Mouse (Mus musculus) neutrophil, adult 83 days (primary cell): ENCODE measurements around the gene Col8a2. TPM values are rescaled to one million over a fixed set of nuclear protein-coding genes. Genes with fewer than 3 reads are reported as not detected.

Experiments
- total RNA-seq, 2 experiments: library from RNA; stranded (reverse); gene quantifications; one replicate each; pipeline ENCODE4 v1.2.4; 2023

The Col8a2 gene
- not detected for total RNA-seq

GRCm38 (mm10) chr4:126286492-126286891, at the start of gene Col8a2:
TSS of gene Col8a2 (plus strand) at chr4:126286793.

GRCm38 (mm10) chr4:126256131-126256791, 30.3 kb upstream of the Col8a2 start, which contains the start of gene Map7d1:
TSS of gene Map7d1 (minus strand) at chr4:126256343.

GRCm38 (mm10) chr4:126262119-126262807, 24.3 kb upstream of the Col8a2 start, which contains the start of gene Trappc3:
TSS of gene Trappc3 (plus strand) at chr4:126262325.

GRCm38 (mm10) chr4:126321111-126321853, 34.7 kb downstream of the Col8a2 start, which contains the start of gene Adprhl2:
TSS of gene Adprhl2 (minus strand) at chr4:126321703.

GRCm38 (mm10) chr4:126325281-126325861, 38.8 kb downstream of the Col8a2 start, which contains the start of gene Tekt2:
TSS of gene Tekt2 (minus strand) at chr4:126325688.

Other genes with a start within 250 kb of the Col8a2 start
- 10 to 100 TPM; 41.7 to 42.0 TPM for gene Mrps15, start 239.9 kb upstream of the Col8a2 start, total RNA-seq
- 10 to 100 TPM in 1 of 2 experiments, 1 to 10 TPM in 1; 7.3 to 11.1 TPM for gene Oscp1, start 228.2 kb upstream of the Col8a2 start, total RNA-seq
- gene Lsm10, start 190.2 kb upstream of the Col8a2 start, total RNA-seq, result 10 to 100 TPM; 30.0 TPM
- gene Stk40, start 182.8 kb upstream of the Col8a2 start, total RNA-seq, result 10 to 100 TPM; 59.0 to 63.9 TPM
- 1 to 10 TPM; 1.5 to 2.8 TPM for gene Eva1b, start 139.0 kb upstream of the Col8a2 start, total RNA-seq
- gene Sh3d21, start 123.3 kb upstream of the Col8a2 start, total RNA-seq, result under 1 TPM; 0.20 to 0.46 TPM
- 100 to 1,000 TPM; 223 to 234 TPM for gene Thrap3, start 84.0 kb upstream of the Col8a2 start, total RNA-seq
- gene Map7d1, start 30.4 kb upstream of the Col8a2 start, total RNA-seq, result 100 to 1,000 TPM in 1 of 2 experiments, 10 to 100 TPM in 1; 93.0 to 105 TPM
- gene Trappc3, start 24.5 kb upstream of the Col8a2 start, total RNA-seq, result 10 to 100 TPM; 31.3 to 33.9 TPM
- gene Adprhl2, start 34.9 kb downstream of the Col8a2 start, total RNA-seq, result 10 to 100 TPM; 12.8 to 14.2 TPM
- not detected for gene Tekt2, start 38.9 kb downstream of the Col8a2 start, total RNA-seq
- gene Ago3, start 142.8 kb downstream of the Col8a2 start, total RNA-seq, result 10 to 100 TPM in 1 of 2 experiments, 1 to 10 TPM in 1; 6.1 to 12.7 TPM
- gene Ago1, start 181.8 kb downstream of the Col8a2 start, total RNA-seq, result 10 to 100 TPM; 14.0 to 14.3 TPM
- gene Ago4, start 246.7 kb downstream of the Col8a2 start, total RNA-seq, result 10 to 100 TPM in 1 of 2 experiments, 1 to 10 TPM in 1; 9.7 to 11.6 TPM